Mouse (Mus musculus): ENCODE measurements around the gene Map1b.
A peak's percentile ranks its signal among the peaks of the same experiment; 100 is the strongest.

The Map1b gene

GRCm38 (mm10) chr13:99516448-99516881 is at the start of gene Map1b:
Map1b (minus strand) TSS chr13:99516540.
- peak; percentile 91 to 95 for DNase-seq

GRCm38 (mm10) chr13:99564346-99564745 is 48.0 kb upstream of the Map1b start:
- no peak for DNase-seq

GRCm38 (mm10) chr13:99563021-99563420 is 46.7 kb upstream of the Map1b start:
- peak; percentile 69 to 82 for DNase-seq

- no peak for DNase-seq
These were observed 45.7 kb upstream of the Map1b start for GRCm38 (mm10) chr13:99561843-99562550.

GRCm38 (mm10) chr13:99560674-99561639 is 44.6 kb upstream of the Map1b start:
- DNase-seq = no peak

GRCm38 (mm10) chr13:99558216-99558906 is 42.0 kb upstream of the Map1b start:
- no peak for DNase-seq

- no peak for DNase-seq
These were observed 41.5 kb upstream of the Map1b start for GRCm38 (mm10) chr13:99557813-99558212.

- DNase-seq = no peak
These were observed 41.0 kb upstream of the Map1b start for GRCm38 (mm10) chr13:99557331-99557730.

GRCm38 (mm10) chr13:99554960-99555359 is 38.6 kb upstream of the Map1b start:
- no peak for DNase-seq

- peak; percentile 82 to 85 for DNase-seq
These were observed 38.1 kb upstream of the Map1b start for GRCm38 (mm10) chr13:99554466-99554865.

- DNase-seq = no peak
These were observed 36.0 kb upstream of the Map1b start for GRCm38 (mm10) chr13:99552381-99552780.

- peak; percentile 35 to 40 for DNase-seq
These were observed 34.5 kb upstream of the Map1b start for GRCm38 (mm10) chr13:99550679-99551369.

- DNase-seq = no peak
These were observed 33.7 kb upstream of the Map1b start for GRCm38 (mm10) chr13:99550060-99550459.

GRCm38 (mm10) chr13:99549584-99549983 is 33.2 kb upstream of the Map1b start:
- no peak for DNase-seq

GRCm38 (mm10) chr13:99546832-99547231 is 30.5 kb upstream of the Map1b start:
- no peak for DNase-seq

GRCm38 (mm10) chr13:99545201-99545600 is 28.9 kb upstream of the Map1b start:
- no peak for DNase-seq

- no peak for DNase-seq
These were observed 25.3 kb upstream of the Map1b start for GRCm38 (mm10) chr13:99541429-99542267.

- no peak for DNase-seq
These were observed 22.9 kb upstream of the Map1b start for GRCm38 (mm10) chr13:99539288-99539687.

- no peak for DNase-seq
These were observed 22.5 kb upstream of the Map1b start for GRCm38 (mm10) chr13:99538851-99539250.

GRCm38 (mm10) chr13:99537908-99538513 is 21.7 kb upstream of the Map1b start:
- DNase-seq = peak in 1 of 2 experiments; percentile 38

- DNase-seq = peak; percentile 34 to 37
These were observed 12.1 kb upstream of the Map1b start for GRCm38 (mm10) chr13:99528456-99528855.

All from cerebellum, postnatal 10 days (tissue).